Mouse (Mus musculus) lung, postnatal 36 days (tissue): ENCODE measurements around the gene Knl1.

Experiments
- DNase-seq: peaks from one replicate; pipeline ENCODE4 v3.0.0; 2022; ENCODE audit warnings: mixed read lengths

Gene Knl1

DNA sequence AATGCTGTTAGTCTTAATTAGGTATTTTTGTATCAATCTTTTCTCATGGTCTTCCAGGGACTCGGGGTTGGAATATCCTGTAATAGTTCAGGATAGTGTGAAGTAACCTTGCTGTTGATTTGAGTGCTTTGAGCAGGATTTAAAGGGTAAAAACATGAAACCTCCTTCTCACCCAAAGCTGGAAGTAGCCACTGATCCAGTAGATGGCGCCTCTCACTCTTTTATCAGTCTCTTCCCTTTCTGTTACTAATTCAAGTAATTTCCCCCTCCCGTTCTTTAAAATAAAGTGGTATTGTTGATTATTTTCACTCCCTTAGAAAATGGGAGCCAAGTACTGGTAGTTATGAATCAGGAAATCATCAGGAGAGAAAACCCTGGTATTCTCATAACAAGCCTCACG, 6.0 kb upstream of the Knl1 start:
- DNase-seq = peak; percentile 60

- no peak for DNase-seq
These were observed 1.8 kb upstream of the Knl1 start for GRCm38 (mm10) chr2:119045163-119045562.

DNA sequence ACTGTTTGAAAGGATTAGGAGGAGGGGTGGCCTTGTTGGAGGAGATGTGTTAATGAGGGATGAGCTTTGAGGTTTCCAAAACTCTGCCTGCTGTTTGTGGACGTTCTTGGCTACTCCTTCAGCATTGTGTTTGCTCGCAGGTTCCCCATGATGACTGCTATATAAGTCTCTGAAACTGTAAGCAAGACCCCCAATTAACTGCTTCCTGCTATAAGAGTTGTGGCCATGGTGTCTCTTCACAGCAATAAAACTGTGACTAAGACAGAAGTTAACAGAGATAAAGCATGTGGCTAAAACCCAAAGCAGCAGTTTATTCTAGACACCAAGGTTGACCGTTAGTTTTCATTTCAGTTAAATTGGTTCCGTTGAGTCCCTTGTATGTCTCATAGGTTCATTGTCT, 930 bp downstream of the Knl1 start:
- no peak for DNase-seq

- no peak for DNase-seq
These were observed 3.3 kb downstream of the Knl1 start for GRCm38 (mm10) chr2:119050132-119050650.

DNA sequence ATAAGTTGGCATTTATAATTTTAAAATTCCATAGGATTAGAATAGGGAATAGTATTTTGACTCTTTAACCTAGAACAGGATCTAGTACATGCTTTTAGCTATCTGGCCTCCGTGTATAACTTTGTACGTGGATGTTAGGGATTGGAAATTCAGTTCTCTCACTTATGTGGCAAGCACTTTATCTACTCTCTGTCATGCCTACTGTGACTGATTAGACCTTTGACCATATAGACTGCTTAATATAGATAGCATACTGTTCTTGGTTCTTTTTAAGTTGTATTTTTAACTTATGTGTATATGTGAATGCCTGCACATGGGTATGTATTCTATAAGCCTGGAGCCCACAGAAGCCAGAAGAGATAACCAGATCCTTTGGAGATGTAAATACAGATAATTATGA, 13.2 kb downstream of the Knl1 start:
- no peak for DNase-seq

DNA sequence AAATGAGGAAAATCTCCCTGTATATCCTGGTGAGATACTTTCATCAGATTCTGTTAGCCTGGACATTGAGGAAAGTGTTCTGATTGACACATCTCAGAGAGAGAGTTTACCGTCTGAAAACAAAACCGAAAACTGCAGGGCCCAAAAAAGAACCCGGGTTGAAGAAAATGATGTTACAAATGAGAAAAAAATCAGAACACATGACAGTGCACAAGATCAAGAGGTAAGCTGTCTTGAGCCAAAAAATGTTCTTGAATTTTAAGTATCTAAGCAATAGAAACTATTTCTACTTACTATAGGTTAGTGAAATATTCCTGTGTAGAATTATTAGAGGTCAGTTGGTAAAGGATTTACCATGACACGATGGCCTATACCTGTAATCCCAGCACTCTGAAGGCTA, 25.5 kb downstream of the Knl1 start:
- no peak for DNase-seq

DNA sequence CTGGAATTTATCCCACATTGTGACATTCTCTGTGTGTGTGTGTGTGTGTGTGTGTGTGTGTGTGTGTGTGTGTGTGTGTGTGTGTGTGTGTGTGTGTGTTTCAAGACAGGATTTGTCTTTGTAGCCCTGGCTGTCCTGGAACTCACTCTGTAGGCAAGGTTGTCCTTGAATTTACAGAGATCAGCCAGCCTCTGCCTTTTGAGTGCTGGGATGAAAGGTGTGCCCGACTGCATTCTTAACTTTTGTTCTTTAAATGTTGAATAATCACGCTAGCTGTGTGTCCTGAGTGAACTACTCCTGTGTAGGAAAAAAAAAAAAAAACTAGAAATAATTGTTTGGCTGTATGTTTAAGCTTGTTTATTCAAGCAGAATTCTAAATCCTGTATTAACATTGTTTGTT, 39.2 kb downstream of the Knl1 start:
- no peak for DNase-seq

DNA sequence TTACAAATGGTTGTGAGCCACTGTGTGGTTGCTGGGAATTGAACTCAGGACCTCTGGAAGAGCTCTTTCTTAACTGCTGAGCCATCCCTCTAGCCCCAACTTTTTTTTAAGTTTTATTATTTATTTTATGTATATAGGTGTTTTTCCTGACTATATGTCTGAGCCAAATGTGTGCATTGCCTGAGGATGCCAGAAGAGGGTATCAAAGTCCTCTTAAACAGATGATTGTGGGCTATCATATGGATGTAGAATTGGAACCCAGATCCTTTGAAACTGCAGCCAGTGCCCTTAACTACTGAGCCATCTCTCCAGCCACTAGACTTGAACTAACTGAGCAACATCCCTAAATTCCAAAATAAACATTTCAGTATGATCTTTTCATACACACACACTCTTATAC, 54.6 kb downstream of the Knl1 start:
- DNase-seq = no peak

DNA sequence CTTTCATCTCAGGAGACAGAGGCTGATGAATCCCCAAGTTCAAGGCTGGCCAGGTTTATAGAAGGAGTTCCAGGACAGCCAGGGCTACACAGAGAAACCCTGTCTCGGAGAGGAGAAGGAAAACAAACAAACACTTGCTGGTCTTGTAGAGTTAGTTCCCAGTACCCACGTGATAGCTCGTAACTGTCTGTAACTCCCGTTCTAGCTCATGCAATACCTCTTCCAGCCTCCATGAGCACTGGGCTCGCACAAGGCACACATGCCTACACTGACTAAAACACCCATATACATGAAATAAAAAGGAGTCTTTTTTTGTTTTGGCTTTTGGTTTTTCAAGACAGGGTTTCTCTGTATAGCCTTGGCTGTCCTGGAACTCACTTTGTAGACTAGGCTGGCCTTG, 59.7 kb downstream of the Knl1 start:
- DNase-seq = no peak

- peak; percentile 53 for DNase-seq
These were observed 61.6 kb downstream of the Knl1 start for GRCm38 (mm10) chr2:119108554-119108953.

GRCm38 (mm10) chr2:119111060-119111459, 64.1 kb downstream of the Knl1 start:
- DNase-seq = no peak

DNA sequence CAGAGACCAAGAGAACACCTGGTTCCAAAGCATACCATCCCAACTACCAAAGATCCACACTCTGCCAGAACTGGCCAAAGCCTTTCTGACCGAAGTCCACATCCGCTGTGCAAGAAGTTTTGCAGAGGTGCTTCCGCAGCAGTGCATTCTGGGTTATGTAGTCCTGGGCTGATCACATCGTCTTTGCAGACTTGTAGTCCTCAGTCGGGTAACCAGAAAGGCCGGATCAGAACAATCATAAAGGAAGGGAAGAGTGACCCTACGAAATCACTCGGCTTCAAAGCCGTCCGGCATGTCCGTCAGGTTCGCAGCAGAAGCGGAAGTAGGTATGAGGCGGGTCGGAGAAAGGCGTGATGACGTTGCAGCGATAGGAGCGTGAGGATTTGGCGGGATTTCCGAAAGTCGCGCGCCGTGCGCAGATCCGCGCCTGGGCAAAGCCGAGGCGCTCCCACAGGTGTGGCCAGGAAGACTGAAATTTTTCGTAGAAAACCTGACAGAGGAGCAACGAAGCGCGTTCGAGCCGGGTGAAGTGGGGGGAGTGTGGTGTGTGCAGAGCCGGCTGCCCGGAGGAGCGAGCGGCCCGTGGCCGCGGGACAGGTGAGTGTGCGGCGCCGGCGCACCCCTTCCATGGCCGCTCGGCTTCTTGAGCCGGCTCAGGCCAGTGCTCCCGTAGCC, 65.7 kb downstream of the Knl1 start, which contains the start of gene Rad51:
Gene Rad51 (plus strand): TSS at position 356 of the 675 bp plus-strand sequence.
- peak; percentile 92 for DNase-seq

- no peak for DNase-seq
These were observed 66.4 kb downstream of the Knl1 start for GRCm38 (mm10) chr2:119113121-119113925.

- no peak for DNase-seq
These were observed 89.5 kb downstream of the Knl1 start for GRCm38 (mm10) chr2:119136346-119136898.

DNA sequence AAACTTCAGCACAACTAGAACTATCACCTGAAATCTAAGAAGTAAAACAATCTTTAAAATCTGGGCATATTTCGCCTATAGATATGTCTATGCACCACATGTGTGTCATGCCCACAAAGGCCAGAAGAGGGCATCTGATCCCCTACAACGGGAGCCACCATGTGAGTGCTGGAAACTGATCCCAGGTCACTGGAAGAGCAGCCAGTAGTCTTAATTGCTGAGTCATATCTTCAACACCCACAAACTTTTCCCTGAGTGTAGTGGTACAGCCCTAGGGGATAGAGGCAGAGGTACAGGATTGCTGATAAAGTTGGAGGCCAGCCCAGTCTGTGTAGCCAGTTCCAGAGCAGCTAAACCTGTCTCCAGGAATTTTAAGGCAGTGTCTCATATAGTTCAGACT, 98.3 kb downstream of the Knl1 start:
- peak; percentile 24 for DNase-seq

DNA sequence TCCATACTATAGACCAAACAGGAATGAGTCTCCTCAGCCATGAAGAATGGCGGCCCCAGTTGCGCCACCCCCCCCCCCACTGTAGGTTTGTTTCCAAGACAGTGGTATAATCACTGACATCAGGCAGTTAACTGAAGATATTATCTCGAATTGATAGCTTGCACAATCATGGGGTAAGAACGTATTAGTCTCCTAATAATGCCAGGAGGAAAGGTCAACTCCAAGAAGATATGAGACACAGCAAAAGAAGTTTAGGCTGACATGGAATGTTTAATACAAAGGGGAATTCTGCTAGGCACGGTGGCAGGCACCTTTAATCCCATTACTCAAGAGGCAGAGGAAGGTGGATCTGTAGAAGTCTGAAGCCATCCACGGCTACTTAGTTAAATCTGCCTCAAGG, 99.5 kb downstream of the Knl1 start:
- no peak for DNase-seq

DNA sequence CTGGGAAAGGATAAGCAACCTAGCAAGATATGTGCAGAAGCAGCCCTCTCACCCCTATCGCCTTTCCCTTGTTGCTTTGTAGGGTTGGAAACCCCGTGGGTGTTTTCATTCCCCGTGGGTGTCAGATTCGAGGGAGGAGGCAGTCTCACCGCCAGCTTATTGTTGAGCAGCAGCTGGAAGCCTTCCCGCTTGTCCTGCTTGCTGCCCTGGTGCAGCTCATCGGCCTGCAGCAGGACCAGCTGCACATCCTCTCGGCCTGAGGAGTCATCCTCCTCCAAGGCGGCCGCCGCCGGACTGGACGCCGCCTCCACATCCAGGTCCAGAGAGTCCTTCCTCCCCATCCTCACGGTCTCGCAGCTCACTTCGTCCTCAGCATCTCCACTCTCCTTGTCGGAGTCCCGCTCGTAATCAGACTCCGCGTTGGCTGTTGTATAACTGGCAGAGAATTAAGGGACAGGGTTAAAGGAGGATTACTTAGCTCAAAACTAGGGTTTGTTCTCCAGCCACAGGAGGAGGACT, 100.3 kb downstream of the Knl1 start:
- no peak for DNase-seq

DNA sequence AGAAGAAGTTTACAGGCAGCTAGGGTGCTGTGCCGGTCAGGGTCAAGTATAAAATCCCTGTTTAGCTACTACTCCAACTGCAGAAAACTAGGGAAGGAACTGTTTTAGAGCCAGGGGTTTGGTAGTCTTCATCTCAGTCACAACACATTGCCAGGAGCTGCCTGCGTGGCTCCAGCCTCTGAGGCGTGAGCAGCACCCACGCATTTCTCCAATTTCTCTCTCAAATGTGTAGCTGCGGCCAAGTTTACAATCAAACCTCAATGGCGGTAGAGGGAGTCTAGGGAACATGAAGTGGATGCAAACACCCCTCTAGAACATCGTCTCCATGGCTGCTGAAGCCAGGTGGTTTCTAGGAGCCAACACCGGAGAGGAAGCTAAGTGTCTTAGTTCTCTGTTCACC, 100.9 kb downstream of the Knl1 start:
- no peak for DNase-seq

DNA sequence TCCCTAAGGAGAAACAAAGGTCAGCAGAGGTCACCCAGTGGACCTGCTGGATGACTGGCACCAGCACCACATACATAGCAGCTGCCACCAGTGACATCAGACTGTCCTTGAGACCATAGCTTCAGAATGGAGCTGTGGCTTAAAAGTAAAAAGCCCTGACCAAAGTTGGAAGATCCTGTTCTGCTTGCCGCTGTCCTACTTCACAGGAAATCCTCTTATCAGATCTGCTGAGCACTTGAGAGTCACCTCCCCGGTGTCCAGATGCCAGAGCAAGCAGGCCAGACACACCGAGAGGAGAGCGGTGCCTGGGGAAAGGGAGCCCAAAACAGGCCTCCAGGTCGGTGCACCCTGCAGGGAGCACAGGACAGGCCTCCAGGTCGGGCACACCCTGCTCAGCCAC, 105.3 kb downstream of the Knl1 start:
- DNase-seq = no peak

GRCm38 (mm10) chr2:119154683-119155082, 107.8 kb downstream of the Knl1 start:
- DNase-seq = no peak
